Mouse (Mus musculus) testis, postnatal 10 days (tissue): ENCODE data around the gene Pigs.

Experiments
- DNase-seq: peaks from one replicate; pipeline ENCODE4 v3.0.0; 2021; ENCODE audit warnings: low spot score

The Pigs gene

GRCm38 (mm10) chr11:78337040-78337439 lies 8.8 kb downstream of the Pigs start:
- no peak for DNase-seq

- no peak for DNase-seq
These were observed 13.5 kb downstream of the Pigs start for GRCm38 (mm10) chr11:78341702-78342101.

- DNase-seq: peak; percentile 93
These were observed 15.4 kb downstream of the Pigs start, which contains the start of gene Unc119 for GRCm38 (mm10) chr11:78343381-78344327. TSS of gene Unc119 (plus strand) at chr11:78343482.

- no peak for DNase-seq
These were observed 16.2 kb downstream of the Pigs start for GRCm38 (mm10) chr11:78344328-78344889.

- DNase-seq: peak; percentile 77
These were observed 16.9 kb downstream of the Pigs start for GRCm38 (mm10) chr11:78344890-78345715.

GRCm38 (mm10) chr11:78345801-78346200 lies 17.6 kb downstream of the Pigs start:
- no peak for DNase-seq

- DNase-seq: no peak
These were observed 18.3 kb downstream of the Pigs start for GRCm38 (mm10) chr11:78346326-78347069.

- peak; percentile 87 for DNase-seq
These were observed 19.0 kb downstream of the Pigs start for GRCm38 (mm10) chr11:78347070-78347754.

- DNase-seq: no peak
These were observed 19.7 kb downstream of the Pigs start for GRCm38 (mm10) chr11:78347908-78348307.

- no peak for DNase-seq
These were observed 20.3 kb downstream of the Pigs start for GRCm38 (mm10) chr11:78348474-78348873.

- DNase-seq: no peak
These were observed 21.5 kb downstream of the Pigs start for GRCm38 (mm10) chr11:78349441-78350358.

- DNase-seq: no peak
These were observed 24.9 kb downstream of the Pigs start for GRCm38 (mm10) chr11:78353081-78353480.

GRCm38 (mm10) chr11:78354905-78355304 lies 26.7 kb downstream of the Pigs start:
- no peak for DNase-seq

- DNase-seq: peak; percentile 87
These were observed 27.4 kb downstream of the Pigs start for GRCm38 (mm10) chr11:78355471-78356238.

GRCm38 (mm10) chr11:78358330-78359007 lies 30.3 kb downstream of the Pigs start:
- DNase-seq: peak; percentile 77

- peak; percentile 91 for DNase-seq
These were observed 32.0 kb downstream of the Pigs start for GRCm38 (mm10) chr11:78360125-78360788.

GRCm38 (mm10) chr11:78360789-78361131 lies 32.5 kb downstream of the Pigs start:
- DNase-seq: no peak
